Mouse (Mus musculus) heart, embryonic 15.5 days (tissue): ENCODE measurements around the gene Hoxb3. TPM values are rescaled to one million over a fixed set of nuclear protein-coding genes. Genes with fewer than 3 reads are reported as not detected.

Source experiments
- ATAC-seq: fragments of 200-750 bp; cut with Nextera tagmentation; replicated peaks from 2 replicates; pipeline ENCODE4 v1.8.0; 2017; ENCODE audit warnings: low read depth, moderate TSS enrichment; ENCODE audit not compliant: insufficient number of reproducible peaks, insufficient read depth, low FRiP score
- H3K27ac ChIP-seq: fragments of 300-500 bp; sonication (generic); 2 replicates; pipeline ENCODE4 v1.5.1; 2015; ENCODE audit warnings: mild to moderate bottlenecking, inconsistent platforms
- H3K27me3 ChIP-seq: fragments of 300-500 bp; sonication (generic); 2 replicates; pipeline ENCODE4 v1.6.1; 2015; ENCODE audit warnings: inconsistent platforms
- H3K36me3 ChIP-seq: fragments of 300-500 bp; sonication (generic); 2 replicates; pipeline ENCODE4 v1.6.1; 2015; ENCODE audit warnings: mild to moderate bottlenecking, inconsistent platforms
- H3K4me1 ChIP-seq: fragments of 300-500 bp; sonication (generic); replicated peaks from 2 replicates; pipeline ENCODE4 v1.6.1; 2015; ENCODE audit warnings: inconsistent platforms
- H3K4me2 ChIP-seq: fragments of 300-500 bp; sonication (generic); 2 replicates; pipeline ENCODE4 v1.6.1; 2015; ENCODE audit warnings: inconsistent platforms, mild to moderate bottlenecking, moderate library complexity
- H3K4me3 ChIP-seq: fragments of 300-500 bp; sonication (generic); 2 replicates; pipeline ENCODE4 v1.5.1; 2015; ENCODE audit warnings: mild to moderate bottlenecking, inconsistent platforms
- H3K9ac ChIP-seq: fragments of 300-500 bp; sonication (generic); 2 replicates; pipeline ENCODE4 v1.6.1; 2015; ENCODE audit warnings: mild to moderate bottlenecking, inconsistent platforms
- H3K9me3 ChIP-seq: fragments of 300-500 bp; sonication (generic); replicated peaks from 2 replicates; pipeline ENCODE4 v1.6.1; 2016; ENCODE audit warnings: inconsistent platforms
- WGBS: fragments of 180-500 bp; shearing (Covaris S2); methylation state at CpG from one replicate; pipeline ENCODE4 v1.1.7; 2015; ENCODE audit warnings: mixed read lengths; 5-methylcytosine and 5-hydroxymethylcytosine counted together
- microRNA counts: library from miRNA; unstranded; fragments of <30 nt; microRNA quantifications from one replicate; lab custom pipeline; 2016
- microRNA-seq: library from miRNA; unstranded; fragments of <30 nt; microRNA quantifications from one replicate; pipeline ENCODE4, GENCODE M21; 2016
- polyA plus RNA-seq: library from polyadenylated mRNA; unstranded; fragments of >200 nt; fragmentation: Nextera tagmentation; extraction: Ambion mirVana; gene quantifications from 2 replicates; pipeline ENCODE4 v1.2.1, GENCODE M21; 2015

The Hoxb3 gene
- polyA plus RNA-seq, 1 experiment from 2014 or later = 0.71 TPM

- Histone ChIP-seq H3K4me1 (peaks cover 7% of the 10 kb centered on the region), H3K4me3 (no peak overlapping the region), H3K36me3 (no peaks in the 10 kb centered on the region), H3K4me2 (no peak overlapping the region), H3K27me3 (peaks cover 98% of the 10 kb centered on the region), H3K9me3 (no peaks in the 10 kb centered on the region), H3K27ac (no peak overlapping the region), H3K9ac (no peak overlapping the region)
- ATAC-seq = no peak
- WGBS = 41% methylated on average over 7 of the region's 7 CpGs
Observed at GRCm38 (mm10) chr11:96369140-96369539, 46.0 kb downstream of the Hoxb3 start.

DNA sequence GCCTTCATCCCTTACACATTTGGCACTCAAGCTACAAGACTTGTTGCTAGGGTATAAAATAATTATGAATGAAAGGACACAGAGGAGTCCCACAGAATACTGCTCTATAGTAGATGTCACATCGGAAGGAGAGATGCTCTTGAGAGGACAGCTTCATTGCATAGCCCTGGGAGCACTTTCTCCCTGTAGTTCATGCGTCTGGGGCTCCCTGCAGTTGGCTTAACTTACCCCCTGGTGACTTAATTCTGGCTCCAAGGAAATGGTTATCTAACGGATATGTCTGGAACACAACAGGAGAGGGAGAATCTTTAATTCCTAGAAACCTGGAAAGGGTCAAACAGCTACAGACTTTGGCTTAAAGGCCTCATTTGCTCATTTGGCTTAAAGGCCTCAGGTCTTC is 48.6 kb downstream of the Hoxb3 start:
- H3K4me2 ChIP-seq = no peak overlapping the region
- no peaks in the 10 kb centered on the region for H3K36me3 ChIP-seq
- no peak overlapping the region for H3K9ac ChIP-seq
- 42% methylated on average over 3 of the region's 3 CpGs for WGBS
- H3K27me3 ChIP-seq = peaks cover 97% of the 10 kb centered on the region
- H3K9me3 ChIP-seq = no peaks in the 10 kb centered on the region
- no peak overlapping the region for H3K27ac ChIP-seq
- no peak for ATAC-seq
- no peaks in the 10 kb centered on the region; the same call in 1 of the 2 replicates for H3K4me1 ChIP-seq
- H3K4me3 ChIP-seq = no peak overlapping the region

- H3K27me3 ChIP-seq = peaks cover 95% of the 10 kb centered on the region
- no peak overlapping the region for H3K4me3 ChIP-seq
- H3K4me2 ChIP-seq = no peak overlapping the region
- no peak for ATAC-seq
- no peaks in the 10 kb centered on the region for H3K4me1 ChIP-seq
- no peak overlapping the region for H3K27ac ChIP-seq
- no peaks in the 10 kb centered on the region for H3K36me3 ChIP-seq
- WGBS = 8% methylated on average over 3 of the region's 3 CpGs
- no peak overlapping the region for H3K9ac ChIP-seq
- no peaks in the 10 kb centered on the region for H3K9me3 ChIP-seq
Observed at GRCm38 (mm10) chr11:96372519-96372918, 49.4 kb downstream of the Hoxb3 start.

DNA sequence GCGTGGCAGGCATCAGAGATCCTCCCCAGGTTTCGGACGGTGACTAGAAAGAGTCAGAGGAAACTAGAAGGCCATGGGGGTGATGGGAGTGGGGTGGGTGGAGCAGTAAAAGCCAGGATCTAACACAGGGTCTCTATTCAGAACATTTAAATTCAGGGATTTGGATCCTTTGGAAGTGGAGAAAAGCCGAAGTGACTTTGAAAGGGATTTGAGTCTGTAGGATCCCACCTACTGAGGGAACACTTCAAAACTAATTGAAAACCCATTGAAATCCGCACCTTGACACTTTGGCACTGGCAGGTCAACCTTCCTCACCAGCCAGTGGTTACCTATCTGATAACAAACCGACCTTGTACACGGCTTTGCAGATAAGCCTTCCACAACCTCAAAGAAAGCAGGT is 51.7 kb downstream of the Hoxb3 start:
- no peaks in the 10 kb centered on the region for H3K9me3 ChIP-seq
- ATAC-seq = no peak
- no peak overlapping the region for H3K4me3 ChIP-seq
- no peak overlapping the region for H3K9ac ChIP-seq
- no peaks in the 10 kb centered on the region for H3K4me1 ChIP-seq
- peaks cover 87% of the 10 kb centered on the region for H3K27me3 ChIP-seq
- H3K27ac ChIP-seq = no peak overlapping the region
- H3K4me2 ChIP-seq = no peak overlapping the region
- H3K36me3 ChIP-seq = no peaks in the 10 kb centered on the region
- WGBS = 31% methylated on average over 7 of the region's 7 CpGs

DNA sequence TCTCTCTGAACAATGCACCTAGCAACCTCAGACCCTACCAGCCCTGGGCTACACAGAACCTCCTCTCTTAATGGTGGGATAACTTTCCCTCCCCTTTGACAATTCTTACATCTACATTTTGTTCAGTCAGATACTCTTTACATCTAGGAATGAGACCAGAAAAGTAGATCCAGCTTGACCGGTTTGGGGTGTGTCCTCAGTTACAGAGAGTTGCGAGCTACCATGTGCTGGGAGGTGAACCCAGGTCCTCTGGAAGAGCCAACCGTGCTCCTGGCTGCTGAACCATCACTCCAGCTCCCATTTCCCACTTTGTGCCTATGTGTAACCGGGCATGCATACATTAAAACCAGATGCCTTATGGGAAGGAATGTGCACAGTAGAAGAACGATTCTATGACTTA is 60.3 kb downstream of the Hoxb3 start:
- no peak overlapping the region for H3K4me3 ChIP-seq
- peaks cover 71% of the 10 kb centered on the region for H3K27me3 ChIP-seq
- H3K9me3 ChIP-seq = no peaks in the 10 kb centered on the region
- no peak overlapping the region for H3K27ac ChIP-seq
- H3K4me1 ChIP-seq = no peaks in the 10 kb centered on the region
- no peak for ATAC-seq
- H3K4me2 ChIP-seq = no peak overlapping the region
- H3K9ac ChIP-seq = no peak overlapping the region
- WGBS = 67% methylated on average over 5 of the region's 5 CpGs
- no peaks in the 10 kb centered on the region for H3K36me3 ChIP-seq

DNA sequence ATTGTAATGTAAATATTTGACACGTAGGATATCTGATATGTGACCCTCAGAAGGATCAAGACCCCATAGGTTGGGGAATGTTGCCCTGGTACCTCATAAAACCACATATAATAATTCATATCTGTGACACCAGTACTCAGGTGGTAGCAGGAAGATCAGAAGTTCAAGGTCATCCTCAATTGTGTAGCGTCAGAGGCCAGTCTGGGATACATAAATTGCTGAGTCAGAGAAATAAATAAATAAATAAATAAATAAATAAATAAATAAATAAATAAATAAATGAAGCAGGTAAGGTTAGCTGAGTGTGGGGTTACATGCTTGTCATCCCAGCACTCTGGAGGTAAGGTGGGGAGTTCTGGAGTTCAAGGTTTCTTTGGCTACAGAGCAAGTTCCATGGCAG is 64.5 kb downstream of the Hoxb3 start:
- ATAC-seq = no peak
- peaks cover 68% of the 10 kb centered on the region for H3K27me3 ChIP-seq
- no peak overlapping the region for H3K9ac ChIP-seq
- no peaks in the 10 kb centered on the region for H3K4me1 ChIP-seq
- no peaks in the 10 kb centered on the region for H3K9me3 ChIP-seq
- no peak overlapping the region for H3K27ac ChIP-seq
- no peak overlapping the region for H3K4me3 ChIP-seq
- no peaks in the 10 kb centered on the region for H3K36me3 ChIP-seq
- 86% methylated on average over 2 of the region's 2 CpGs for WGBS
- no peak overlapping the region for H3K4me2 ChIP-seq

- WGBS = 11% methylated on average over 15 of the region's 15 CpGs
- ATAC-seq = no peak
- Histone ChIP-seq H3K36me3 (no peaks in the 10 kb centered on the region), H3K4me1 (peaks cover 16% of the 10 kb centered on the region), H3K9ac (no peak overlapping the region), H3K27me3 (peaks cover 85% of the 10 kb centered on the region), H3K9me3 (no peaks in the 10 kb centered on the region), H3K4me2 (no peak overlapping the region), H3K4me3 (no peak overlapping the region), H3K27ac (no peak overlapping the region)
Observed at GRCm38 (mm10) chr11:96396772-96397626, 73.9 kb downstream of the Hoxb3 start.

MicroRNAs within 50 kb of the gene (microRNA counts, 519-probe panel; counts per million panel counts)
- microRNA mmu-miR-10a (lab: Ali Mortazavi, UCI) = 2,589 counts per million, percentile 57 among the panel's probes with 10 or more counts

Small RNAs within 50 kb of the gene (microRNA-seq; reads per million reads assigned to microRNA genes)
- 6,682 reads per million, percentile 93 among the genes with 10 or more reads in this experiment for gene Mir10a

Other genes with a start within 250 kb of the Hoxb3 start
- 1,708 and 1,946 TPM in 2 replicates for gene Atp5g1, start 247.7 kb upstream of the Hoxb3 start, polyA plus RNA-seq
- not detected in 2 replicates for gene Calcoco2, start 211.4 kb upstream of the Hoxb3 start, polyA plus RNA-seq
- gene Ttll6, start 189.5 kb upstream of the Hoxb3 start, polyA plus RNA-seq = 0.05 and 0.18 TPM in 2 replicates
- not detected in 2 replicates for gene Hoxb13, start 129.0 kb upstream of the Hoxb3 start, polyA plus RNA-seq
- gene Hoxb9, start 51.9 kb upstream of the Hoxb3 start, polyA plus RNA-seq = 0.06 TPM in 1 of 2 replicates, not detected in the other
- gene Hoxb8, start 41.4 kb upstream of the Hoxb3 start, polyA plus RNA-seq = 0.08 TPM in 1 of 2 replicates, not detected in the other
- gene Hoxb7, start 36.7 kb upstream of the Hoxb3 start, polyA plus RNA-seq = 0.25 and 0.32 TPM in 2 replicates
- 0.49 and 1.2 TPM in 2 replicates for gene Hoxb6, start 30.9 kb upstream of the Hoxb3 start, polyA plus RNA-seq
- gene Hoxb5, start 20.0 kb upstream of the Hoxb3 start, polyA plus RNA-seq = 1.4 and 3.3 TPM in 2 replicates
- 0.31 and 0.70 TPM in 2 replicates for gene Hoxb4, start 5.1 kb upstream of the Hoxb3 start, polyA plus RNA-seq
- gene Hoxb2, start 27.2 kb downstream of the Hoxb3 start, polyA plus RNA-seq = 3.7 and 6.8 TPM in 2 replicates
- gene Hoxb1, start 42.4 kb downstream of the Hoxb3 start, polyA plus RNA-seq = not detected in 2 replicates
- 0.91 and 10.4 TPM in 2 replicates for gene Skap1, start 141.3 kb downstream of the Hoxb3 start, polyA plus RNA-seq